Mouse (Mus musculus): ENCODE measurements around the gene Fgfr2.

DNA sequence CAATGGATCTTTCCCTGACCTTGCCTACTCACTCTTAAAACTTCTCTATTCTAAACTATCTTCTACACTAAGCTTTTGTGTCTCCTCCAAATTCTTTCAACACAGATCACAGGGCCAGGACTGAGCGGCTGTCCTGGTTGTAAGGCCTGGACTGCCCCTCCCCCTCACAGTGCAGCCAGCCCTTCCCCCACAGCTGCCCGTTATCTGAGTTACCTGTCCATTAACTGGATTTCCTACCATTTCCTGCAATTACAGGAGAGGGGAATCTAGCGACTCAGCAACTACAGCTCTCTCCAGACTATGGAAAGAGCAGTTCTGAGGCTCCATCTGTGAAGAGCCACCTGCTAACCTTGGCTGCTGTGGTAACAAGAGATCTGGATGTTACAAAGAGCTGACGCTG lies 567.2 kb downstream of the Fgfr2 start:
- TF ChIP-seq CTCF (IDR thresholded peaks at IDR 0.05; ENCODE audit: control insufficient read depth, insufficient read depth, insufficient read length) (no peak), MYOD1 (IDR thresholded peaks at IDR 0.05; ENCODE audit: control insufficient read depth, insufficient read length, low read depth) (no peak), MAX (IDR thresholded peaks at IDR 0.05) (no peak), CEBPB (IDR thresholded peaks at IDR 0.05; ENCODE audit: low read depth) (no peak), USF1 (IDR thresholded peaks at IDR 0.05; ENCODE audit: low read depth) (no peak), MYOG (IDR thresholded peaks at IDR 0.05; ENCODE audit: control insufficient read depth, extremely low read depth, insufficient read length) (no peak)
